Mouse (Mus musculus) kidney, embryonic 14.5 days (tissue): Measurements from ENCODE around the gene Syt13. TPM values are rescaled to one million over a fixed set of nuclear protein-coding genes. Genes with fewer than 3 reads are reported as not detected.

Experiments used
- ATAC-seq: fragments of 200-750 bp; cut with Nextera tagmentation; 2 replicates; pipeline ENCODE4 v1.8.0; 2017; ENCODE audit warnings: moderate number of reproducible peaks, mild to moderate bottlenecking, moderate TSS enrichment, moderate library complexity; ENCODE audit not compliant: low FRiP score, low TSS enrichment
- H3K27ac ChIP-seq: fragments of 300-500 bp; sonication (generic); 2 replicates; pipeline ENCODE4 v1.5.1; 2014; ENCODE audit warnings: low read depth, mild to moderate bottlenecking, low read length, moderate library complexity, mixed read lengths
- H3K27me3 ChIP-seq: fragments of 300-500 bp; sonication (generic); 2 replicates; pipeline ENCODE4 v1.6.1; 2014; ENCODE audit warnings: mild to moderate bottlenecking, low read length; ENCODE audit not compliant: control insufficient read depth, insufficient read depth
- H3K36me3 ChIP-seq: fragments of 300-500 bp; sonication (generic); 2 replicates; pipeline ENCODE4 v1.6.1; 2014; ENCODE audit warnings: low read length, mixed read lengths; ENCODE audit not compliant: control insufficient read depth, insufficient read depth
- H3K4me1 ChIP-seq: fragments of 300-500 bp; sonication (generic); 2 replicates; pipeline ENCODE4 v1.6.1; 2014; ENCODE audit warnings: low read length, mixed read lengths; ENCODE audit not compliant: control insufficient read depth, insufficient read depth
- H3K4me2 ChIP-seq: fragments of 300-500 bp; sonication (generic); replicated peaks from 2 replicates; pipeline ENCODE4 v1.6.1; 2014; ENCODE audit warnings: low read depth, mild to moderate bottlenecking, low read length
- H3K4me3 ChIP-seq: fragments of 300-500 bp; sonication (generic); 2 replicates; pipeline ENCODE4 v1.5.1; 2014; ENCODE audit warnings: mild to moderate bottlenecking, low read length
- H3K9ac ChIP-seq: fragments of 300-500 bp; sonication (generic); 2 replicates; pipeline ENCODE4 v1.6.1; 2014; ENCODE audit warnings: low read depth, mild to moderate bottlenecking, low read length, moderate library complexity
- H3K9me3 ChIP-seq: fragments of 300-500 bp; sonication (generic); 2 replicates; pipeline ENCODE4 v1.6.1; 2016; ENCODE audit warnings: low read length; ENCODE audit not compliant: control insufficient read depth
- WGBS: fragments of 180-500 bp; shearing (Covaris S2); extraction: QIAGEN DNeasy Blood & Tissue Kit; methylation state at CpG from one replicate; pipeline ENCODE4 v1.1.7; 2014; 5-methylcytosine and 5-hydroxymethylcytosine counted together
- polyA plus RNA-seq: library from polyadenylated mRNA; unstranded; fragments of >200 nt; fragmentation: Nextera tagmentation; extraction: Ambion mirVana; gene quantifications from 2 replicates; pipeline ENCODE4 v1.2.1, GENCODE M21; 2014

Syt13 gene
- 2.6 and 4.6 TPM in 2 replicates for polyA plus RNA-seq

DNA sequence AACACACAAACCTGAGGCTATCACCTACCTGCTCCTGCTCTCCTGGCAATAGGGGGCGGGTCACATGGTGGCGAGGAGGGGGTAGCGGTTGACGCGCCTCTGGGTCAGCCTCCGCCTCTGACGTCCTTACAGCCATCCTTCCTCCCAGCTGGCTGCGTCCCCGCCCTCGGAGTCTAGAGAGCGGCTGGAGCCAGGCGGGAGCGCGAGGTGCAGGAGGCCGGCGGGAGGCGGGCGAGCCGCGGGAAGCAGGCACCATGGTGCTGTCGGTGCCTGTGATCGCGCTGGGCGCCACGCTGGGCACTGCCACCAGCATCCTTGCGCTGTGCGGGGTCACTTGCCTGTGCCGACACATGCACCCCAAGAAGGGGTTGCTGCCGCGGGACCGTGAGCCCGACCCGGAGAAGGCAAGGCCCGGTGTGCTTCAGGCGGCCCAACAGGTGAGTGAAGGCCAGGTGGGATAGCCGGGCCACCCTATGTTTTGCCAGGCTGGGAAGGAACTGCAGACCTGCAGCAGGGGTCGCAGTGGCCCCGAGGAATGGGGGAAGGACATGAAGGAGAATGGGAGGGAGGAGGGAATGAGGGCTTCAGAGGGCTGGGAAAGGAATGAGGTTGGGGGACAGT is at the start of gene Syt13:
Syt13 (plus strand) TSS at position 166 of the 621 bp plus-strand sequence.
- H3K9me3 ChIP-seq: no peaks in the 10 kb centered on the region
- peaks cover 15% of the 10 kb centered on the region for H3K27me3 ChIP-seq
- no peak within 1 kb of the TSS for H3K27ac ChIP-seq
- 2% methylated on average over 38 of the region's 38 CpGs for WGBS
- peak within 1 kb of the TSS; percentile 41 for H3K4me3 ChIP-seq
- peak; percentile 75 for ATAC-seq
- peaks cover 31% of the 10 kb centered on the region for H3K4me1 ChIP-seq
- peak within 1 kb of the TSS; percentile 50 for H3K9ac ChIP-seq
- peak within 1 kb of the TSS; percentile 60 for H3K4me2 ChIP-seq
- no peaks in the 10 kb centered on the region for H3K36me3 ChIP-seq

DNA sequence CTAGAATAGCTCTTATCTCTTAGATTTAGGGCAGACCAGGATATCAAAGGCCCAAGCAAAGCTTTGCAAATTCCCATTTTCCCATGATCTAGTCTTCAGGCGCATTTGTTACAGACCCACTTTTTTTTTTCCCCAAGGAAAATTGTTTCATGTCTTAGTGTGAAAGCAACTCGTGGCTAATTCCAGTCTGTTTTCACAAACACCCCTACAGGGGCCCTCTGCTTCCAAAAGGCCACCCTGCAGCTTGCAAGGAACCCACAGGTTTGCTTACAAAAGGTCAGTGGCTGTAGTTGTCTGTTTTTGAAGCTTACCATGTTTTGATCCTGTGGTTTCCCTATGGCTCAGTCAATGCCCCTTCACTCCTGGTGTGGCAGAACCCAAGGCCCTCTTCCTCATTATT is 48.3 kb upstream of the Syt13 start:
- Histone ChIP-seq H3K36me3 (no peaks in the 10 kb centered on the region), H3K4me2 (no peak overlapping the region), H3K4me3 (no peak overlapping the region), H3K27me3 (no peaks in the 10 kb centered on the region), H3K9ac (no peak overlapping the region), H3K9me3 (peaks cover 5% of the 10 kb centered on the region; the same call in 1 of the 2 replicates), H3K27ac (no peak overlapping the region), H3K4me1 (peaks cover 7% of the 10 kb centered on the region; the same call in 1 of the 2 replicates)
- WGBS: 22% methylated on average over 2 of the region's 2 CpGs
- no peak for ATAC-seq

DNA sequence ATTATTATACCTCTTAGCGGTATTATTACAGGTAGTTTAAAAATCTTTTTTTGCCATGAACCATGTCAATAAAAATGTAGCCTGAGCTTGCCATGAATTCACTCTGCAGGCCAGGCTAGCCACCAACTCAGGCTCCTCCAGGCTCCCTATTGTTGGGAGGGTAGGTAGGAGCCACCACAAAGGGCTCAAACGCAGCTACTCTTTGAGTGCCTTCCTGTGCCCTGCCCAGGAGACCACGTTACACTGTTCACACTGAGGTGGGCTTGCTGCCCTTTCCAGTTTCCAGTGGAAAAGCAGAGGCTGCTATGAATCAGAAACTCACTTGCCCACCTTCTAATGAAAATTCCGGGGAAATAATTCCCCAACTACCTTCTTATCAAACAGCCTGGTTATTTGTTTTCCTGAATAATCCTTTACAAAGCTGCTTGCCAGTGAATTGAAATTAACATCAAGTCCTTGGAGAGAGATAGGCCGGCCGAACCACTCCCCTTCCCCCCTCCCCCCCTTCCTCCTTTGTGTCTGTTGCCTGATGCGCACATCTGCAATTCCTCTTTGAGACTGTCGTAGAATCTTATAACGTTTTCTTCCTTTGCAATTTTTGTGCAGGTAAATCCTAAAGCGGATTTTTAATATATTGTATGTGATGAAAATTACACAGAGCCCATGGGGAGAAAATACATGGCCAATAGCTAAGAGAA is 44.6 kb upstream of the Syt13 start:
- Histone ChIP-seq H3K9ac (no peak overlapping the region), H3K36me3 (no peaks in the 10 kb centered on the region), H3K27ac (no peak overlapping the region), H3K4me2 (no peak overlapping the region), H3K9me3 (0 out of 2 replicates have a peak, but pooled peaks cover 2% of the 10 kb centered on the region), H3K27me3 (no peaks in the 10 kb centered on the region), H3K4me1 (peaks cover 7% of the 10 kb centered on the region; the same call in 1 of the 2 replicates), H3K4me3 (no peak overlapping the region)
- 24% methylated on average over 10 of the region's 10 CpGs for WGBS
- ATAC-seq: no peak

DNA sequence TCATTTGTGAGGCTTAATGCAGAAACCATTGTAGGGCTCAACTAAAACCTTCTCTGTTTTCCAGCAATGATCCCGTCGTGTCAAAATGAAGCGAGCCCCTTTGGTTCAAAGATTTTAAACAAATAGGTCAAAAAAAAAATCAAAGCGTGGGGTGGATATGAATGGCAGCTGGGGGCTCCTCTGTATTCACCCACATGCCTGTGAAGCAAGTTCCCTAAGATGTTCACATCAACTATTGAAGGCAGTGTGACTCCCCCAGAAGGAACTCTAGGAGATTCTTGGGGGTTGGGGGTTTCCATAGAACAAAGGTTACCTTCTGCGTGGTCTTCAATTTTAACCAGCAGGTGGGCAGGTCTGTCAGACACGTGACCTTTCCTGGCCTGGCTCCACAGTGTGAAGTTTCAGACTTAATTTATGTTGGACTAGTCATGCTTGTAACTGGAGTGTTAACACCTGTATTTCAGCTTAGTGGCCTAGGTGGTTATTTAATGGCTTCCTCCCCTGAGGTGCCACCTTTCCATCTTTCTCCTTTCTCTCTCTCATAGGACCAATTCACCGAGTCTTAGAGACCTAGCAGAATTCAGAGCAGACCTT is 43.7 kb upstream of the Syt13 start:
- H3K27ac ChIP-seq: no peak overlapping the region
- peaks cover 7% of the 10 kb centered on the region; the same call in 1 of the 2 replicates for H3K4me1 ChIP-seq
- H3K36me3 ChIP-seq: no peaks in the 10 kb centered on the region
- no peak overlapping the region for H3K4me2 ChIP-seq
- no peaks in the 10 kb centered on the region for H3K27me3 ChIP-seq
- H3K9me3 ChIP-seq: 0 out of 2 replicates have a peak, but pooled peaks cover 2% of the 10 kb centered on the region
- no peak overlapping the region for H3K9ac ChIP-seq
- ATAC-seq: no peak
- WGBS: 31% methylated on average over 7 of the region's 7 CpGs
- no peak overlapping the region for H3K4me3 ChIP-seq

DNA sequence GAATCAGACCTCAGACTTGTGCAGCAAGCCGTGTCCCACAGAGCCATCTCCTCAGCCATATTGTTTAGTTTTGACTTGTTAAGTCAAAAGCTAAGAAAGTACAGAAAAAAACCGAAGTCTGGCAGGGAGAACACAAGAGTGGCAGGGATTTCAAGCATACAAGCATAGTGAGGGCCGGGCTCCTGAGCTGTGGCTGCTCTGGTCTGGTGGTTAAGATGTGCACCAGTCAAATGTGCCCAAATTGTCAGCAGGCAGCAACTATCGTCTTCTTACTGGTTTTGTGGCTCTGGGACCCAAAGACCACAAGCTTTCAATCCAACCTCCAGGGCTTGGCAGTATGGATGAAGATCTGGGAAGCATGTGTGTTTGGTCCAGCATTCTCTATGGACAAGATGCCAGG is 42.2 kb upstream of the Syt13 start:
- no peaks in the 10 kb centered on the region for H3K36me3 ChIP-seq
- 89% methylated on average over 4 of the region's 4 CpGs for WGBS
- 0 out of 2 replicates have a peak, but pooled peaks cover 2% of the 10 kb centered on the region for H3K9me3 ChIP-seq
- H3K4me2 ChIP-seq: no peak overlapping the region
- H3K27me3 ChIP-seq: no peaks in the 10 kb centered on the region
- no peak overlapping the region for H3K27ac ChIP-seq
- no peak for ATAC-seq
- H3K9ac ChIP-seq: no peak overlapping the region
- no peak overlapping the region for H3K4me3 ChIP-seq
- H3K4me1 ChIP-seq: peaks cover 7% of the 10 kb centered on the region; the same call in 1 of the 2 replicates

DNA sequence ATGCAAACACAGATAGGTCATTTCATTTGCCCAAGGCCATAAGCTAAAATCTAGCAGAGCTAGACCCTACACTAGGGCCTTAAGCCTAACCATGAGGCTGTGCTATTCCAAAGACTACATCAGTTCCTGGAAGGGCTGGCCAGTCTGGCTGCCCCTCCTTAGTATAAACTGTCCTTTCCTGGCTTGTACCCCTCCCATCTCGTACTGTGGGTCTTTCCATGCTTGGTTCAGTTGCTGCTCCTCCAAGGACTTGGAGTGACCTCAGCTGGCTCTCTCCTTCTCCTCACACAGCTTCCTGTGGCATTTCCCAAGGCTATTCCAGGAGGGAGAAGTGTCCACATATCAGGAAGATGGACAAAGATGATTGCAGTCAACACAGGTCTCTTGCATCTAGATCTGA is 40.3 kb upstream of the Syt13 start:
- H3K4me1 ChIP-seq: peaks cover 7% of the 10 kb centered on the region; the same call in 1 of the 2 replicates
- no peaks in the 10 kb centered on the region for H3K36me3 ChIP-seq
- H3K4me3 ChIP-seq: no peak overlapping the region
- H3K27me3 ChIP-seq: no peaks in the 10 kb centered on the region
- no peak overlapping the region for H3K9ac ChIP-seq
- no peak overlapping the region for H3K27ac ChIP-seq
- WGBS: 43% methylated on average over 1 of the region's 1 CpGs
- ATAC-seq: no peak
- no peaks in the 10 kb centered on the region for H3K9me3 ChIP-seq
- no peak overlapping the region for H3K4me2 ChIP-seq

DNA sequence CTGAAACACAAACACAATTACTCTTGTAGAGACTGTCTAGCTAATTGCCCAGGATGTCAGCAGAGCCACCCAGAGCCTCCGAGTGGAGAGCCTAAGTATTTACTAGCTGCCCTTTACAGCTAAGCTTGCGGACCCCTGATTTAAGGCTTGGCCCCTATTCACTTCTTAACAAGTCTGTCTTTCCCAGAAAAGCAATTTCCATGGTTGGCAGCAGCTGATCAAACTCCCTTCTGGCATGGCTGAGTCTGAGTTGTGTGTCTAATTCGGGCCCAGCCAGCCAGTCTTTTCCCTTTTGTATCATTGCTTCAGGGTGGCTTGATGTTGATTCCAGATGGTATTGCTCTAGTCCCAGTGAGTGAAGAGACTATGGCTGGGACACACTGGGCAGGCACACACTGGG is 37.4 kb upstream of the Syt13 start:
- Histone ChIP-seq H3K27ac (no peak overlapping the region), H3K36me3 (no peaks in the 10 kb centered on the region), H3K9ac (no peak overlapping the region), H3K27me3 (no peaks in the 10 kb centered on the region), H3K9me3 (no peaks in the 10 kb centered on the region), H3K4me2 (no peak overlapping the region), H3K4me3 (no peak overlapping the region), H3K4me1 (no peaks in the 10 kb centered on the region)
- 44% methylated on average over 3 of the region's 3 CpGs for WGBS
- ATAC-seq: no peak

DNA sequence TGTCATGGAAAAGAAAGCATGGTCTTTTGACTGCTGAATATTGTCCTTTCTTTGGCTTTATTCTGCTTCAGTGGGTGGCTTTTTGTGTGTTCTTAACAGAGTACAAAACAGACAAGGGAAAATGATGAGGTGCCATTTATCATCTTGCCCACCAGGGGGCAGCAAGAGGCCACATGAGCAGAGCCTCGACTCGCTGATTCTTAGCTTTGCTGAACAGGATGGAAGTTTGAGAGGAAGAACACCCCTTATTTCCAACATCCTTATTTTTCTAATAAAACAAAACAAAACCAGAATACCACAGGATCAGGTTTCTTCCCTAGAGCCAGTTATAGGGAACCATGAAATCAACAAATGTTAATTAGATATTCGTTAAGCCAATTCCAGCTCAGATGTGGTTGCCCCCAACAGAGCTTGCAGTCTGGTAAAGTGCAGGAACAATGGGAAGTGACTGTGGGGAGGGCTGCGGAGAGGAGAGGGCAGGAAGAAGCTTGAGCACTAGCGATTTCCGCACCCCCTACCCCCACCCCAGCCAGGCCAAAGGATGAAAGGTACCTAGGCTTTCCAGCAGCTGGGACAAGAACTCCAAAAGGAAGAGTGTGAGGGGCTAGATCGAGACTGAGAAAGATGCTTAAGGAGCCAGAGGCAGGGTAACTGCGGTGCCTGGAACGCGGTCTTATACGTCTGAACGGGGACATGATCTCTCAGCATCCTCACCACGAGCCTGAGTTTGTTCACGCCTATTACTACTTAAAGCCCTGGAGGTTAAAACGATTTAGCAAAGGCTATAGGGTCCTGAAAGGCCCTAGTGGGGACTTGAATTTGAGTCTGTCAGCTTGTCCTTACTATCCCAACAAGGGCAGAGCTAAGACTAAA is 31.6 kb upstream of the Syt13 start:
- WGBS: 4% methylated on average over 15 of the region's 15 CpGs
- peak; percentile 36; the same call in 1 of the 2 replicates for ATAC-seq
- Histone ChIP-seq H3K27ac (no peak overlapping the region), H3K9me3 (no peaks in the 10 kb centered on the region), H3K9ac (no peak overlapping the region), H3K4me2 (0 out of 2 replicates have a peak overlapping the region, but pooled peaks have one; percentile 1), H3K27me3 (no peaks in the 10 kb centered on the region), H3K4me1 (peaks cover 3% of the 10 kb centered on the region; the same call in 1 of the 2 replicates), H3K4me3 (no peak overlapping the region), H3K36me3 (no peaks in the 10 kb centered on the region)
